Mouse (Mus musculus): ENCODE results near the gene Sp4.
A peak's percentile ranks its signal among the peaks of the same experiment; 100 is the strongest.

Gene Sp4

DNA sequence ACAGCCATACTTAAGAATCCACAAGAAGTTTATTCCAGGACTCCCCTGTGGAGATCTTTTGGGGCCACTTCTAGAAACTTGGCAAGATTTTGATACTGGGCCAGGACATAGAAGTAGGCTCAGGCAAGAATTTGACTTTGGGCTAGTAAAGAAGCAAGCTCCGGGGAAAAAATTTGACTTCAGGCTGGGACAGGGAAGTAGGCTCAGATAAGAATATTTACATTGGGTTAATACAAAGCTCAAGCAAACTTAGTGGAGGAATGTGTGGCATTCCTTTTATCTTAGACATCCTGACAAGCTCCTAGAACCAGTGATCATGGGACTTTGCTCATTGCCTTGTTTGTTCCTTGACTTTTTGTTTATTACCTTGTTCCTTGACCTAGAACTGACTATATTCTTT, 37.4 kb downstream of the Sp4 start:
- no peak for DNase-seq

DNA sequence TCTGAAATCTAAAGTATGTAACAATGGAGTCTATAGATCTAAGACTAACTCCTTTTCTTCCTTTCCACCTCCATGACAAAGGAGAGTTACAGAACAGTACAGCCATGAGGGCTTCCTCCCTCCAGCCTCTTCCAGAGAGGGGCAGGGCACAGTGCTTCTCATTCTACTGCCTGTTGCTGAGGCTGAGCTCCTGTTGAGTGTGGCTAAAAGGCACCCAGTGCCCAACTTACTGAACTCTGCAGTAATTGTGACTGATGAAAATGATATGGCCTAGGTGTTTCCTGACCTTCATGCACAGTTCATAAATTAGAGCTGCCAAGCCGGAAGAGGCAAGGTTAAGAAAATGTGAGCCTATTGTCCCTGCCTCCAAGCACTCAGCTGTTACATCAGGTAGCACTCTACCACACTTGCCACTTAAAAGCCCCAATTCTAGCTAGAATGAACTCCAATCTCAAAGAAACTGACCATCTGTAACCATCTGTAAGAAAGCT, 45.9 kb downstream of the Sp4 start:
- DNase-seq = no peak

DNA sequence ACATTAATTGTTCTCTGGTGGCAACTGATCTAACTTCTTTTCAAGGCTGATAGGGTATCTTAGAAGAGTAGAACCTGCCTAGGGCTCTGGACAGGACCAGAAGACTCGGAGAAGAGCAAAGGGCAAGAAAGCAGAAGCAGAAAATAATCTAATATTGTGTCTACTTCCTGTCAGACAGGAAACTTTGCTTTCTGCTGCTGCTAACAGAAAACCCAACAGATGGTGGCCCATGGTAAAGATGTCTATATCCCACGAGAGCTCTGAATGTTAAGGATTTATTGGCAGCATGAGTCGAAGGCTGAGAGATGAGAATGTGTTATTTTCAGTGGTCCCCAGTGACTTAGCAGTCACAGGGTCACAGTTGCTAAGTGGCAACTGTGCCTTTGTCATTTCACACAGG, 80.1 kb downstream of the Sp4 start:
- DNase-seq = no peak

DNA sequence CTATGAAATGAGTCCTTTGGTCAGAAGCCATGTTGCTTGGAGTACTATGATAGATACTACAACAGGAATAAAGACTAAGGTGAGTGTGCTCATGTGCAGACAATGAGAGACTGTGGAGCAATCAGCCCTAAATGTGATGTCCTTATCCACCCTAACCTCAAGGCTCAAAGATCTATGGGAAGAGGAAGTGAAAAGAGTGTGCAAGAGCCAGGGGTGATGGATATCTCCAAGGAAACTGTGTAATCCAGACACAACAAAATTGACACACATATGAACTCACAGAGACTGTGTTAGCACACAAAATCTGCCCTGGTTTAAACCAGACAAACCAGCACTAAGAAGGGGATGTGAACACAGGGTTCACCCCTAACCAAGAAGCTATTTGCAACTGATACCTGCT, 81.2 kb downstream of the Sp4 start:
- DNase-seq = no peak

DNA sequence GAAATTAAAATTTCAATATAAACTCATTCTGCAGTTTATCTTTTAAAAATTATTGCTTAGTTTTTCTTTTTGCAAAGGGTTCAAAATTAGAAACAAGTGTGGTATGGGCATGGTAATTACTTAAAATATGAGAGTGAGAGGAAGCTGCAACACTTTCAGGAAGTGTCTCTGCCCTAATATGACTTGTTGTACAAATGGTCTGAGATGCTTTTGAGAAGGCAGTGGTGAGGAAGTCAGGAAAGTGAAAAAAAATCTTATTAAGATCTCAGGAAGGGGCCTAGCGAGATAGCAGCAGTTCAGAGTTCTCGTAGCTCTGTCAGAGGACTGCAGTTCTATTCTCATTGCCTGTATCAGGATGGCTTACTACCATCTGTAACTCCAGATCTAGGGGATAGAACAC, 89.1 kb downstream of the Sp4 start:
- DNase-seq = no peak

DNA sequence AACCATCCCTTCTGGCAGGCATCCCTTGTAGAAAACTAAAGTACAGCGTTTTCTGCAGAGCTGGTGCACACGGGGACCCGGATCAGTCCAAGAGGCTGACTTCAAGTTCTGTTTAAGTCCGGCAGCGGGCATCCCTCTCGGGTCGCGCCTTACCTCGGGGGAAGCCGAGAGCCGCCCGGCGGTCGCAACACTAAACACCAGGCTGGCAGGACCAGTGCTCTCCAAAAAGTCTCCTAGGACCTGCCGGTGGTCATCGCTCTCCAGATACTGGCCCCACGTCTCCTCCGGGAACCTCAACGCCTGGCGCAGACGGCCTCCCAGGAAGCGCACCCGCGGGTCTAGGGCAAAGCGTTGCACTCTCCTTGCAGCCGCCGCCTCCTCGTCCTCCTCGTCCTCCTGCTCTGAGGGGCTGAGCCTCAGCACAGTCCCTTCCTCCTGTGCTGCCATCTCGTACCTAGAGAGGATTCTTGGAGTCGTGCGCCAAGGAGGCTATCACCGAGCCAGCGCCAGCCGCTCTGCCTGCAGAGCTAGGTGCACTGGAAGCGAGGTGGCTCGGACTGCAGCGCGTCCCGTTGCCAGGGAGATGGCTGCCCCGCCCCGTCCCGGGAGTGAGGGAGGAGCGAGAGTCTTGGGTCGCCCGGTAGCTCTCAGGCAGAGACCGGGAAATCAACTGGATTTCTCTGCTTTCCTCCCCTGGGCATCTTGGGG, 102.7 kb downstream of the Sp4 start, which contains the start of gene Dnah11:
Dnah11 (minus strand) TSS at position 658 of the 708 bp plus-strand sequence.
- peak; percentile 82 for DNase-seq

DNA sequence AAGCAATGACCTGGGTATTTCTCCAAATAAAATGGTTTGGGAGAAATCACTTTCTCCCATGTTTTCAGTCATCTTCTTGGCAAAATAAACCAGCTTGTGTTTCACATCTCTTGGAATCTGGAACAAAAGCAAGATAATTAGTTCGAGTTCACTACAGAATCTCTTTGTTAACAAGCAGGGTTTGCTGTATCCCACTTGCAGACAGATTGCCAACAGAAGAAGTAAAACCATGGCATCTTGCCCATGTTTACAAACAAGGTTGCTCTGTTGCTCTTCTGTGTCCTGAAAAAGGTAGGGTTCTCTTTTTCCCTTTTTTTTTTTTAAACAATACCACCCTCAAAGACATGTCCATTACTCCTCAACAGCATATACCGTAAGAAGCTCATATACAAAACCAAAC, 104.7 kb downstream of the Sp4 start:
- no peak for DNase-seq

DNA sequence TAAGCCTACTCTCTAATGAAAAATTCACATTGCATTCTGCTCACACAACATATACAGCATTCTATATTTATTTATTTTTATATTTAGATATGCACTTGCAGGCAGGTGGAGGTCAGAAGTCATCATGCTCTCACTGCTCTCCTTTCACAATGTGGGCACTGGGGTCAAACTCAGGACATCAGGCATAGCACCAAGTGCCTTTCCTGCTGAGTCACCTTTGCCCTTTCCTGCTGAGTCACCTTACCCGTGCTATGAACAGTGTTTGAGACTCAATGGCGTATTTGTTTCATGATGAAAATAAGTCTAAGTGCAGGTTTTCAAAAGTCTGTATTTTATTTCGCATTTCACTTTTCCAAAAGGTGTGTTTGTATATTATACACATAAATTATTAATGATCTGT, 111.7 kb downstream of the Sp4 start:
- no peak for DNase-seq

DNA sequence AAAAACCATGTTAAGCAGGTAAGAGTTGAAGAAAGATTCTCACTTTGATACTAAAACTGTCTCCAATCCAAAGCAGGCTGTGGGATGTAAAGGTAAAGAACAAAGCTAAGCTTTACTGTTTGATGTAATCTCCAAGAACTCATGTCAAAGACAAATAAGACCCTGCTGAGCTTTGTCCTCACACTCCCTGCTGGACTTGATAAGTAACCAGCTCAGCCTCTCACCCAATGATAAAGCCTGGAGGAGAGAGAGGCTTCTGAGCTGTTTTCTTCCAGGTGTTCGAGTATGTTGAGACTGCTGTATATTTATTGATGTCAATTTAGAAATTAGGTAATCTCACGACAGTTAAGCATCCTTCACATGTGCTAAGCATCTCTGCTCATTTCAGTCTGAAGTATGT, 113.6 kb downstream of the Sp4 start:
- no peak for DNase-seq

DNA sequence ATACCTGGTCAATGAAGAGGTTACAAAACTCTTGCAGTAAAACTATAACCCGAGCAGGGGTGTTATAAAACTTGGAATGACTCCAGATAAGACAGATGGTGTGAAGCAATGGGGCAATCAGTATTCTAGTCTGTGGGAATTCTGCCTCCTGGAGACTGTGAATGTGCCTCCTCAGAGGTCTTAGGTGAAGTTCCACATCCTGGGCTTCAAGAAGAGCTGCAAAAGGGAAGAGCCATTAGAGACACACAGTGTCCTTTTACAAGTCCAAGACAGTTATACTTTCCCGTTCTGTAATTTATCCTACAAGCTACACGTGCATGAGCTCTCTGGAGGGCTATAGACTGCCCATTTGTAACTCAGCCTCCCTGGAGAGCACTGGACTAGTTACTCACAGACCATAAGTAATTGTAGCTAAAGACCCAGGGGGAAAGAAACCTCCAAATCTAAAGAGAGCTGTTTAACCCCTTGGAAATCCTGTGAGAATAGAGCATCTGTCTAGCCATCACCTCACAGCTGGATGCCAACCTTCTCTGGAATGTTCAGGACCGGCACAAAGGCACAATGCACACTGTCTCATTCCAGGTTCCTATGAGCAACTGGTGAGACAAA, 114.3 kb downstream of the Sp4 start:
- peak; percentile 16 for DNase-seq

DNA sequence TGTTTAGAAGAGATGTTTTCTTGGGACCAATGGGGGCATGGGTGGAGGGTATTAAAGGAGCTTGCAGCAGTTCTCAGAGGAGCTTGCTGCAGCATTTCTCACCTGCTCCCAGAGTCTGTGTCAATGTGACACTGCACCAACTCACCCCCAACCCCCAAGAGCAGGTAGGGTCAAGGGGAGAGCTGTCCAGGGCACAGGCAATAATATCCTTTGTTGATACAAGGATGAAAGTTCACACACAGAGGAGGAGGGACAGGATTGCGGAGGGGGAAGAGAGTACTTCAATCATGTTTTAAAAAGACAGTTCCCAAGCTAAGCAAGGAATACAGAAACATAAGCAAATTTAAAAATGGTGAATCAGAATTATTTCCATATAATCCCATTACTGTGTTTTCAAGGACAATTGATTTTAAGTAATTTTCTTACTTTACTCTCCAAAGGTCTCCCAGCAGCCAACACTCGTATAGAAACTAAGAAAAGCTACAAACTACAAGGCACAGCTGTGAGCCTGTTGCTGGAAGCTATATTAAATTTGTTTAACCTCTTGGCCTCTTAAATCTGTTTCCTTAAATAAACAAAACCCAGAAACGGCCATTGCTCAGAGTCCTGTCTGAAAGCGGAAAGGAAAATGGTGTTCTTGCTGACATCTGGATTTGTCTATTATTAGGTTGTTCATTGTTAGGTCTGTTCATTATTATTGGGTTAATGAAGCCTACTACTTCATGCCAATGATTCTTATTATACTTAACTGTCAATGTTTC, 114.9 kb downstream of the Sp4 start:
- no peak for DNase-seq

All from cerebellum, adult 11 months (tissue).